Mouse (Mus musculus) embryonic facial prominence, embryonic 11.5 days (tissue): ENCODE results near the gene Gm6614. TPM values are rescaled to one million over a fixed set of nuclear protein-coding genes. Genes with fewer than 3 reads are reported as not detected.
A peak's percentile ranks its signal among the peaks of the same experiment; 100 is the strongest.
"Not testable (repeated sequence)": the region's sequence is repeated elsewhere in the genome, so short reads cannot be mapped to it uniquely, and the experiment has no call there.

Source experiments
- ATAC-seq: fragments of 200-750 bp; cut with Nextera tagmentation; replicated peaks from 2 replicates; pipeline ENCODE4 v1.8.0; 2017; ENCODE audit warnings: low read depth; ENCODE audit not compliant: insufficient number of reproducible peaks, low FRiP score, low TSS enrichment
- DNase-seq: peaks from one replicate; pipeline ENCODE4 v3.0.0-alpha.2; 2015; ENCODE audit warnings: low spot score
- H3K27ac ChIP-seq: fragments of 300-500 bp; sonication (generic); replicated peaks from 2 replicates; pipeline ENCODE4 v1.5.1; 2014; ENCODE audit warnings: mild to moderate bottlenecking, low read depth, low read length, control low read depth
- H3K27me3 ChIP-seq: fragments of 300-500 bp; sonication (generic); 2 replicates; pipeline ENCODE4 v1.6.1; 2014; ENCODE audit warnings: mild to moderate bottlenecking, low read length, moderate library complexity, mixed read lengths; ENCODE audit not compliant: control insufficient read depth, insufficient read depth
- H3K36me3 ChIP-seq: fragments of 300-500 bp; sonication (generic); replicated peaks from 2 replicates; pipeline ENCODE4 v1.6.1; 2014; ENCODE audit warnings: low read depth, mild to moderate bottlenecking, low read length, moderate library complexity, mixed read lengths; ENCODE audit not compliant: control insufficient read depth, insufficient read depth
- H3K4me1 ChIP-seq: fragments of 300-500 bp; sonication (generic); 2 replicates; pipeline ENCODE4 v1.6.1; 2014; ENCODE audit warnings: low read length, mixed read lengths; ENCODE audit not compliant: control insufficient read depth, insufficient read depth
- H3K4me2 ChIP-seq: fragments of 300-500 bp; sonication (generic); 2 replicates; pipeline ENCODE4 v1.6.1; 2014; ENCODE audit warnings: low read depth, mild to moderate bottlenecking, control low read depth, low read length, moderate library complexity
- H3K4me3 ChIP-seq: fragments of 300-500 bp; sonication (generic); 2 replicates; pipeline ENCODE4 v1.5.1; 2014; ENCODE audit warnings: low read depth, low read length, control low read depth
- H3K9ac ChIP-seq: fragments of 300-500 bp; sonication (generic); replicated peaks from 2 replicates; pipeline ENCODE4 v1.6.1; 2014; ENCODE audit warnings: mild to moderate bottlenecking, control low read depth, low read length
- H3K9me3 ChIP-seq: fragments of 300-500 bp; sonication (generic); replicated peaks from 2 replicates; pipeline ENCODE4 v1.6.1; 2016; ENCODE audit warnings: mild to moderate bottlenecking, low read length, inconsistent platforms, mixed read lengths; ENCODE audit not compliant: control insufficient read depth
- WGBS: fragments of 180-500 bp; shearing (Covaris S2); extraction: QIAGEN DNeasy Blood & Tissue Kit; methylation state at CpG from one replicate; pipeline ENCODE4 v1.1.7; 2014; 5-methylcytosine and 5-hydroxymethylcytosine counted together
- polyA plus RNA-seq: library from polyadenylated mRNA; unstranded; fragments of >200 nt; fragmentation: Nextera tagmentation; extraction: Ambion mirVana; gene quantifications from 2 replicates; pipeline ENCODE4 v1.2.1, GENCODE M21; 2014

Gene Gm6614
- polyA plus RNA-seq, result not detected in 2 replicates

- H3K4me2 ChIP-seq, result no peak within 1 kb of the TSS
- H3K27ac ChIP-seq, result no peak within 1 kb of the TSS
- 89% methylated on average over 4 of the region's 4 CpGs for WGBS
- no peak within 1 kb of the TSS for H3K9ac ChIP-seq
- ATAC-seq (no peak), DNase-seq (no peak)
- H3K4me3 ChIP-seq, result no peak within 1 kb of the TSS
- H3K27me3 ChIP-seq, result no peaks in the 10 kb centered on the region
- H3K9me3 ChIP-seq, result no peaks in the 10 kb centered on the region
- H3K4me1 ChIP-seq, result no peaks in the 10 kb centered on the region
- no peaks in the 10 kb centered on the region for H3K36me3 ChIP-seq
Measured at GRCm38 (mm10) chr6:142011364-142011955, at the start of gene Gm6614. Gene Gm6614 (minus strand): TSS chr6:142011414.

GRCm38 (mm10) chr6:142058281-142058680 lies 47.1 kb upstream of the Gm6614 start:
- H3K4me1 ChIP-seq, H3K9ac ChIP-seq, H3K27ac ChIP-seq, H3K27me3 ChIP-seq, DNase-seq, H3K36me3 ChIP-seq, H3K9me3 ChIP-seq, H3K4me3 ChIP-seq, ATAC-seq, H3K4me2 ChIP-seq: not testable (repeated sequence)
- 84% methylated on average over 3 of the region's 3 CpGs for WGBS

- H3K9me3 ChIP-seq, result no peaks in the 10 kb centered on the region
- no peak overlapping the region for H3K4me2 ChIP-seq
- H3K4me1 ChIP-seq, result no peaks in the 10 kb centered on the region
- no peak overlapping the region for H3K27ac ChIP-seq
- WGBS, result 74% methylated on average over 1 of the region's 1 CpGs
- ATAC-seq (no peak), DNase-seq (no peak)
- H3K9ac ChIP-seq, result no peak overlapping the region
- H3K4me3 ChIP-seq, result no peak overlapping the region
- no peaks in the 10 kb centered on the region for H3K27me3 ChIP-seq
- no peaks in the 10 kb centered on the region for H3K36me3 ChIP-seq
Measured at GRCm38 (mm10) chr6:142047689-142048088, 36.5 kb upstream of the Gm6614 start.

GRCm38 (mm10) chr6:142045746-142046145 lies 34.5 kb upstream of the Gm6614 start:
- Histone ChIP-seq H3K36me3 (no peaks in the 10 kb centered on the region), H3K9me3 (no peaks in the 10 kb centered on the region), H3K27ac (no peak overlapping the region), H3K27me3 (no peaks in the 10 kb centered on the region), H3K4me3 (no peak overlapping the region), H3K4me1 (no peaks in the 10 kb centered on the region), H3K4me2 (no peak overlapping the region), H3K9ac (no peak overlapping the region)
- no peak for ATAC-seq
- DNase-seq, result no peak
- 94% methylated on average over 2 of the region's 2 CpGs for WGBS

DNA sequence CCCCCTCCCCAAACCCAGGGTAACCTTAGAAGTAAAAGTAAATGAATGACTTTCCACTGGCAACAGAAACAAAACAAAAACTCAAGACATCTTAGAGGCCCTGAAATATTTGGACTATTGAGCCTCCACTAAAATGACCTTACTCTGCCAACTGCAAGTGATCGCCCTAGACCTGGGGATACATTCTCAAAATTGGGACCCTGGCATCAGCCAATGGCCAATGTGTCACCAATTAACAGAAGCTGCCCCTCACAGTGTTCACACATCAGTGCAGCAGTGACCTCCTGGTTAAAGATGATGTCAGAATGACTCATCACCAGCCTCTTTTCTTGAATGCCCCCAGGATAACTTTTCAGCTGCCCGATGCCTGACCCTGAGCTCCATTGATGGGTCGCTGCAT lies 30.7 kb upstream of the Gm6614 start:
- Histone ChIP-seq H3K36me3 (no peaks in the 10 kb centered on the region), H3K9ac (no peak overlapping the region), H3K27ac (no peak overlapping the region), H3K4me3 (no peak overlapping the region), H3K4me2 (no peak overlapping the region), H3K4me1 (no peaks in the 10 kb centered on the region), H3K9me3 (no peaks in the 10 kb centered on the region), H3K27me3 (no peaks in the 10 kb centered on the region)
- DNase-seq (no peak), ATAC-seq (no peak)
- WGBS, result 92% methylated on average over 3 of the region's 3 CpGs

DNA sequence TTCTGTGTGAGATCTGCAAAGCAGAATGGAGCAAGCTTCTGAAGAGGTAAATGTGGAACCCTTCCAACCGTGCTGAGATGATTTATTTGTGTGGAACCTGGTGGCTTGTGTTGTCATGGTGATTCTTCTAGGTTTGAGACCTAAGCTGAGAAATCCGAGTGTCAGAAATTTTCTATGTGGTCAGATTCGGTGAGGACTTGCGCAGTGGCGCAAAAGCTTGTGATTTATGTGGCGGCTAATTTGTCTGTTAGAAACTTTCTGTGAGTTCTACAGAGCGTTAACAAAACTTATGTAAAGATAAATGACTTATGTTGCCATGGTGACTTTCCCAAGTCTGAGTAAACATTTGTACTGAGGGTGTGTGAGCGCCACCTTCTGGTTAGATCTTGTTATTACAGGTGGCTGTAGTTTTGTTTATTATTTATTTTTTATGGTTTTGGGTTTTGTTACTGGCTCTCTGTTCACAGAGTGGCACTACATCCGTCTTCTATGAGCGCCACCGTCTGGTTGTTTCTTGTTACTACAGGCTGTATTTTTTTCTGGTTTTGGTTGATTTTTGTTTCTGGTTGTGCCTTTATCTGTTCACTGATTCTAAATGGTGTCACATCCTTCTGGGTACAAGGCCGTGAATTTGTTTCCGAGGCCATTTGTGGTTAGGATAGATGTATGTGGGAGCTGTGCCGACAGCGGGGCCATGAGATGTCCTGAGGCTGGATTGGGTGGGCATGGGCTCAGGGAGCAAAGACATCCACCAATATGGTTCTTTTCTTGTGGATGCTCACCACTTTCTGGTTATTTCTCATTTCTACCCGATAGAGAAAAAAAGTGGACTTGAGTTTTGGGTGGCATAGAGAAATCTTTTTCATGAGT lies 29.3 kb upstream of the Gm6614 start:
- Histone ChIP-seq H3K36me3 (no peaks in the 10 kb centered on the region), H3K27me3 (no peaks in the 10 kb centered on the region), H3K27ac (no peak overlapping the region), H3K4me3 (no peak overlapping the region), H3K9me3 (no peaks in the 10 kb centered on the region), H3K4me2 (no peak overlapping the region), H3K4me1 (no peaks in the 10 kb centered on the region), H3K9ac (no peak overlapping the region)
- DNase-seq (peak; percentile 50), ATAC-seq (no peak)
- WGBS, result 61% methylated on average over 16 of the region's 16 CpGs

DNA sequence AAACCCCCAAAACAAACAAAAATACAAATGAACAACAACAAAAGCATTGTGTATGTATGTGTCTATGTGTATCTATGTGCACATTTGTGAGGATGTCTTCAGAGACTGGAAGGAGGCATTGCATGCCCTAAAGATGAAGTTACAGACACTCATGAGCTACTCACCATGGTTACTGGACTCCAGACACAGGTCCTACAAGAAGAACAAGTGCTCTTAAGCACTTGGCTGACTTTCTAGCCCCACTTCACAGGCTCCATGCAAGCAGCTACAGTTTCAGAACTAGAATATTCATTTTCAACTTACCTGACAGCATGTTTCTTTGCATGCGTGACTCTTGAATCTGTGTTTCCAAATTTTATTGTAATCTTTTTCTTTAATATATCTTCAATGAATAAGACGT lies 24.6 kb upstream of the Gm6614 start:
- WGBS, result 82% methylated on average over 2 of the region's 2 CpGs
- DNase-seq (no peak), ATAC-seq (no peak)

GRCm38 (mm10) chr6:142021671-142022070 lies 10.5 kb upstream of the Gm6614 start:
- Histone ChIP-seq H3K27me3 (no peaks in the 10 kb centered on the region), H3K36me3 (no peaks in the 10 kb centered on the region), H3K27ac (no peak overlapping the region), H3K4me2 (no peak overlapping the region), H3K4me1 (no peaks in the 10 kb centered on the region), H3K9me3 (no peaks in the 10 kb centered on the region), H3K9ac (no peak overlapping the region), H3K4me3 (no peak overlapping the region)
- 85% methylated on average over 3 of the region's 3 CpGs for WGBS
- ATAC-seq (no peak), DNase-seq (no peak)

More for the DNA sequence above, 24.6 kb upstream of the Gm6614 start:
- no peaks in the 10 kb centered on the region for H3K9me3 ChIP-seq
- no peak overlapping the region for H3K4me2 ChIP-seq
- H3K4me3 ChIP-seq, result no peak overlapping the region
- H3K27me3 ChIP-seq, result no peaks in the 10 kb centered on the region
- H3K4me1 ChIP-seq, result no peaks in the 10 kb centered on the region
- H3K27ac ChIP-seq, result no peak overlapping the region
- no peaks in the 10 kb centered on the region for H3K36me3 ChIP-seq
- H3K9ac ChIP-seq, result no peak overlapping the region
